27 mouse cellular contexts compared by ENCODE assay signal in genomic region chr7:73581836-73582375, GRCm38 (mm10). TPM values are rescaled to one million over a fixed set of nuclear protein-coding genes. Genes with fewer than 3 reads are reported as not detected.
DNase-seq lines count a peak whose midpoint lies in the region; ATAC-seq and TF ChIP-seq lines count a peak whose summit lies in the region.
"Had no signal": no experiment of that assay in that cellular context is flagged by ENCODE, and none has a peak within 500 bp of the region (broad histone marks: within the 10 kb centered on the region; RNA-seq: fewer than 3 reads in every experiment).

No protein-coding gene starts in this region.

- TF ChIP-seq POLR2A in CH12.LX (IDR thresholded peaks at IDR 0.05; ENCODE audit: low read depth, low read length): no peak
- no peak for TF ChIP-seq POLR2A in limb, embryonic 14.5 days (IDR thresholded peaks at IDR 0.05; ENCODE audit: borderline replicate concordance, extremely low read depth, insufficient read depth, insufficient read length)

- 0 out of 2 replicates have a peak overlapping the region, but pooled peaks have one; percentile 18 for H3K27ac ChIP-seq in embryonic facial prominence, embryonic 12.5 days
- H3K27ac ChIP-seq in embryonic facial prominence, embryonic 10.5 days (replicated peaks): no peak overlapping the region
- 0 out of 2 replicates have a peak overlapping the region, but pooled peaks have one; percentile 30 for H3K27ac ChIP-seq in heart, postnatal 0 days (ENCODE audit: low read depth)
- H3K27ac ChIP-seq in CH12.LX (ENCODE audit: insufficient read depth, low read depth): peak overlapping the region; percentile 82
- no peak overlapping the region for H3K27ac ChIP-seq in limb, embryonic 14.5 days (replicated peaks; ENCODE audit: low read depth, low read length)
- H3K27ac ChIP-seq: forebrain, embryonic 10.5 days; forebrain, embryonic 15.5 days; intestine, embryonic 15.5 days; liver, embryonic 14.5 days; macrophage; neural tube, embryonic 15.5 days had no signal

- no peak for TF ChIP-seq RAD21 in CH12.LX (IDR thresholded peaks at IDR 0.05; ENCODE audit: low read depth, low read length)

- no peak for ATAC-seq in embryonic facial prominence, embryonic 12.5 days (ENCODE audit: insufficient number of reproducible peaks, insufficient read depth, low FRiP score, low TSS enrichment)
- no peak for ATAC-seq in heart, postnatal 0 days (ENCODE audit: insufficient read depth, low read depth)
- ATAC-seq in limb, embryonic 14.5 days (ENCODE audit: low FRiP score, low read depth): no peak
- ATAC-seq: forebrain, embryonic 15.5 days; hindbrain, embryonic 16.5 days; intestine, embryonic 15.5 days; Patski had no signal

- no peaks in the 10 kb centered on the region for H3K9me3 ChIP-seq in embryonic facial prominence, embryonic 12.5 days
- no peaks in the 10 kb centered on the region for H3K9me3 ChIP-seq in embryonic facial prominence, embryonic 10.5 days
- no peaks in the 10 kb centered on the region for H3K9me3 ChIP-seq in heart, postnatal 0 days (replicated peaks; ENCODE audit: control insufficient read depth, low read length)
- H3K9me3 ChIP-seq in CH12.LX (replicated peaks; ENCODE audit: low read length): no peaks in the 10 kb centered on the region
- no peaks in the 10 kb centered on the region for H3K9me3 ChIP-seq in limb, embryonic 14.5 days (ENCODE audit: control insufficient read depth, low read length)
- H3K9me3 ChIP-seq: forebrain, embryonic 10.5 days; forebrain, embryonic 15.5 days; G1E; intestine, embryonic 15.5 days; neural tube, embryonic 15.5 days had no signal

- no peak overlapping the region for H3K9ac ChIP-seq in embryonic facial prominence, embryonic 12.5 days
- H3K9ac ChIP-seq in heart, postnatal 0 days (replicated peaks; ENCODE audit: low read depth, low read length): no peak overlapping the region
- peak overlapping the region; percentile 94 for H3K9ac ChIP-seq in CH12.LX (ENCODE audit: insufficient read depth, low read depth)
- H3K9ac ChIP-seq in limb, embryonic 14.5 days (ENCODE audit: low read depth, low read length, severe bottlenecking): no peak overlapping the region
- H3K9ac ChIP-seq: forebrain, embryonic 15.5 days; intestine, embryonic 15.5 days; liver, embryonic 14.5 days; neural tube, embryonic 15.5 days had no signal

- H3K36me3 ChIP-seq in embryonic facial prominence, embryonic 12.5 days: no peaks in the 10 kb centered on the region
- no peaks in the 10 kb centered on the region for H3K36me3 ChIP-seq in embryonic facial prominence, embryonic 10.5 days (replicated peaks)
- no peaks in the 10 kb centered on the region for H3K36me3 ChIP-seq in heart, postnatal 0 days (replicated peaks; ENCODE audit: control insufficient read depth, insufficient read depth, low read length)
- H3K36me3 ChIP-seq in CH12.LX (replicated peaks in 1 of 2; ENCODE audit: control insufficient read depth in 1 of 2, insufficient read depth in 1 of 2, low read length in 1 of 2): no peaks in the 10 kb centered on the region
- H3K36me3 ChIP-seq in limb, embryonic 14.5 days (ENCODE audit: control insufficient read depth, insufficient read depth, low read length): no peaks in the 10 kb centered on the region
- H3K36me3 ChIP-seq: forebrain, embryonic 10.5 days; forebrain, embryonic 15.5 days; G1E; intestine, embryonic 15.5 days; neural tube, embryonic 15.5 days had no signal

- WGBS in embryonic facial prominence, embryonic 12.5 days: 49% methylated on average over 6 of the region's 6 CpGs
- WGBS in embryonic facial prominence, embryonic 10.5 days: 70% methylated on average over 6 of the region's 6 CpGs
- 51% methylated on average over 6 of the region's 6 CpGs for WGBS in heart, postnatal 0 days
- WGBS in limb, embryonic 14.5 days: 38% methylated on average over 6 of the region's 6 CpGs

- H3K4me3 ChIP-seq in embryonic facial prominence, embryonic 12.5 days: no peak overlapping the region
- H3K4me3 ChIP-seq in embryonic facial prominence, embryonic 10.5 days: no peak overlapping the region
- H3K4me3 ChIP-seq in heart, postnatal 0 days (ENCODE audit: low read depth, low read length): no peak overlapping the region
- peak overlapping the region in 1 of 3 experiments; percentile 17 for H3K4me3 ChIP-seq in CH12.LX (replicated peaks in 1 of 3; ENCODE audit: low read depth in 2 of 3, low read length in 2 of 3, poor library complexity in 1 of 3)
- no peak overlapping the region for H3K4me3 ChIP-seq in limb, embryonic 14.5 days (replicated peaks; ENCODE audit: low read length)
- H3K4me3 ChIP-seq: forebrain, embryonic 10.5 days; forebrain, embryonic 15.5 days; intestine, embryonic 15.5 days; neural tube, embryonic 15.5 days had no signal

- peaks cover 32% of the 10 kb centered on the region for H3K4me1 ChIP-seq in embryonic facial prominence, embryonic 12.5 days
- peaks cover 36% of the 10 kb centered on the region for H3K4me1 ChIP-seq in embryonic facial prominence, embryonic 10.5 days
- peaks cover 41% of the 10 kb centered on the region for H3K4me1 ChIP-seq in heart, postnatal 0 days (ENCODE audit: control insufficient read depth, insufficient read depth)
- peaks cover 22 to 67% of the 10 kb centered on the region in 2 experiments for H3K4me1 ChIP-seq in CH12.LX (ENCODE audit: control insufficient read depth in 1 of 2, insufficient read depth in 2 of 2)
- peaks cover 31% of the 10 kb centered on the region for H3K4me1 ChIP-seq in limb, embryonic 14.5 days (ENCODE audit: control insufficient read depth, insufficient read depth, low read length)

- no peak for DNase-seq in embryonic facial prominence, embryonic 10.5 days (ENCODE audit: low spot score)
- no peak for DNase-seq in heart, postnatal 0 days (ENCODE audit: low spot score)
- no peak for DNase-seq in heart, adult 18-20 months
- DNase-seq in CH12.LX (ENCODE audit: extremely low read depth): no peak
- peak; percentile 64 for DNase-seq in limb, embryonic 14.5 days (ENCODE audit: low spot score)
- DNase-seq in left cerebral cortex, adult 9 months (ENCODE audit: low spot score in 2 of 2): no peak
- DNase-seq: adrenal gland, postnatal 10 days; cerebellum, adult 11 months; cerebellum, adult 9-11 months; kidney, adult 8-10 months; kidney, postnatal 10 days; layer of hippocampus, postnatal 36 days; lung, adult 2 months; lung, postnatal 10 days; midbrain, embryonic 14.5 days; retina, postnatal 1 day; right cerebral cortex, postnatal 14 days had no signal

- dilution Hi-C loops in CH12.LX (cut with MboI; ENCODE audit: extremely low pct_ligation_motif_present, extremely low pct_unique_long_range_greater_than_20kb, low sequenced_read_pairs): no loop called here

- H3K27me3 ChIP-seq in embryonic facial prominence, embryonic 12.5 days: no peaks in the 10 kb centered on the region
- H3K27me3 ChIP-seq in embryonic facial prominence, embryonic 10.5 days (replicated peaks; ENCODE audit: low read depth, poor library complexity, severe bottlenecking): no peaks in the 10 kb centered on the region
- no peaks in the 10 kb centered on the region for H3K27me3 ChIP-seq in heart, postnatal 0 days (ENCODE audit: control insufficient read depth, insufficient read depth, low read length)
- H3K27me3 ChIP-seq in CH12.LX (replicated peaks): no peaks in the 10 kb centered on the region
- no peaks in the 10 kb centered on the region for H3K27me3 ChIP-seq in limb, embryonic 14.5 days (ENCODE audit: control insufficient read depth, insufficient read depth, low read length)
- H3K27me3 ChIP-seq: forebrain, embryonic 15.5 days; intestine, embryonic 15.5 days; neural tube, embryonic 15.5 days; Patski had no signal

- in situ Hi-C loops in CH12.LX (cut with MboI; ENCODE audit: low pct_ligation_motif_present, low pct_unique_long_range_greater_than_20kb, low sequenced_read_pairs): no loop called here

- no peak overlapping the region for H3K4me2 ChIP-seq in embryonic facial prominence, embryonic 12.5 days (replicated peaks)
- H3K4me2 ChIP-seq in heart, postnatal 0 days (ENCODE audit: low read depth, low read length): no peak overlapping the region
- peak overlapping the region; percentile 68 for H3K4me2 ChIP-seq in CH12.LX (ENCODE audit: insufficient read depth, low read depth, poor library complexity, severe bottlenecking)
- no peak overlapping the region for H3K4me2 ChIP-seq in limb, embryonic 14.5 days (replicated peaks; ENCODE audit: low read depth, low read length, severe bottlenecking)
- H3K4me2 ChIP-seq: forebrain, embryonic 15.5 days; intestine, embryonic 15.5 days; neural tube, embryonic 15.5 days had no signal

- 0 out of 2 replicates have a peak, but pooled peaks cover 3% of the 10 kb centered on the region for H3K79me2 ChIP-seq in CH12.LX (replicated peaks; ENCODE audit: control insufficient read depth, extremely low read depth, insufficient read depth, poor library complexity, severe bottlenecking)

- TF ChIP-seq EP300 in heart, postnatal 0 days (IDR thresholded peaks at IDR 0.05; ENCODE audit: low read depth): no peak
- no peak for TF ChIP-seq EP300 in CH12.LX (IDR thresholded peaks at IDR 0.05; ENCODE audit: low read length)

- TF ChIP-seq CTCF in heart, postnatal 0 days (IDR thresholded peaks at IDR 0.05; ENCODE audit: low read depth): no peak
- TF ChIP-seq CTCF in CH12.LX (conservative IDR thresholded peaks at IDR 0.05 in 1 of 2, IDR thresholded peaks at IDR 0.05 in 1 of 2; ENCODE audit: low read depth in 2 of 2, low read length in 2 of 2): no peak

TF ChIP-seq in CH12.LX, 34 proteins besides CTCF, POLR2A, EP300 and RAD21:
- no peak for TF ChIP-seq PAX5 (IDR thresholded peaks at IDR 0.05; ENCODE audit: low read length)
- no peak for TF ChIP-seq ZKSCAN1 (IDR thresholded peaks at IDR 0.05; ENCODE audit: borderline replicate concordance, low read depth, low read length)
- no peak for TF ChIP-seq NRF1 (IDR thresholded peaks at IDR 0.05; ENCODE audit: low read depth, low read length)
- no peak for TF ChIP-seq ZNF384 (IDR thresholded peaks at IDR 0.05; ENCODE audit: low read depth, low read length)
- TF ChIP-seq SMC3 (IDR thresholded peaks at IDR 0.05; ENCODE audit: low read depth, low read length): no peak
- no peak for TF ChIP-seq RCOR1 (conservative IDR thresholded peaks at IDR 0.05; ENCODE audit: low read depth, low read length)
- no peak for TF ChIP-seq SIN3A (IDR thresholded peaks at IDR 0.05; ENCODE audit: low read length)
TF ChIP-seq in CH12.LX: peak in this region for 0.

RNA-seq across cellular contexts. Expression of gene Chd2, which starts 40.3 kb away (rescaled TPM):
- 57.9 and 65.0 TPM in 2 replicates for polyA plus RNA-seq in embryonic facial prominence, embryonic 12.5 days (2016; fragmentation: Nextera tagmentation; extraction: Ambion mirVana)
- 49.2 and 54.8 TPM in 2 replicates for polyA plus RNA-seq in embryonic facial prominence, embryonic 10.5 days (2016; fragmentation: Nextera tagmentation; extraction: Ambion mirVana)
- 43.0 and 65.5 TPM in 2 replicates for total RNA-seq in heart, postnatal 0 days (2014; rRNA removed; ENCODE audit: low replicate concordance)
- polyA plus RNA-seq in heart, postnatal 0 days (2015; fragmentation: Nextera tagmentation; extraction: Ambion mirVana): 31.1 and 32.2 TPM in 2 replicates
- total RNA-seq in heart, adult 18-20 months (2021): 10 to 100 TPM; 28.2 to 38.8 TPM
- 21.4 and 30.9 TPM in 2 replicates for total RNA-seq in CH12.LX (2012; rRNA removed)
- 18.2 and 23.2 TPM in 2 replicates for total RNA-seq in CH12.LX (2014; rRNA removed)
- 39.3 and 42.8 TPM in 2 replicates for polyA plus RNA-seq in CH12.LX (2012; ENCODE audit: insufficient read length, low read depth)
- 55.6 and 61.7 TPM in 2 replicates for polyA plus RNA-seq in limb, embryonic 14.5 days (2012; rRNA removed)
- polyA plus RNA-seq in limb, embryonic 14.5 days (2014; fragmentation: Nextera tagmentation; extraction: Ambion mirVana): 56.5 and 65.4 TPM in 2 replicates

Comparison
In these comparisons a context has a peak if more than half of its experiments do, and no peak if none do; other contexts are left out.
1. H3K27ac ChIP-seq: peak in embryonic facial prominence, embryonic 12.5 days (single experiment), heart, postnatal 0 days (single experiment) and CH12.LX (single experiment); none in embryonic facial prominence, embryonic 10.5 days (single experiment) and limb, embryonic 14.5 days (single experiment).